Mouse (Mus musculus): ENCODE data around the gene Fam174b. TPM values are rescaled to one million over a fixed set of nuclear protein-coding genes. Genes with fewer than 3 reads are reported as not detected.

The Fam174b gene
- 28.4 and 28.6 TPM in 2 replicates for polyA plus RNA-seq (2015; fragmentation: Nextera tagmentation; extraction: Ambion mirVana)

DNA sequence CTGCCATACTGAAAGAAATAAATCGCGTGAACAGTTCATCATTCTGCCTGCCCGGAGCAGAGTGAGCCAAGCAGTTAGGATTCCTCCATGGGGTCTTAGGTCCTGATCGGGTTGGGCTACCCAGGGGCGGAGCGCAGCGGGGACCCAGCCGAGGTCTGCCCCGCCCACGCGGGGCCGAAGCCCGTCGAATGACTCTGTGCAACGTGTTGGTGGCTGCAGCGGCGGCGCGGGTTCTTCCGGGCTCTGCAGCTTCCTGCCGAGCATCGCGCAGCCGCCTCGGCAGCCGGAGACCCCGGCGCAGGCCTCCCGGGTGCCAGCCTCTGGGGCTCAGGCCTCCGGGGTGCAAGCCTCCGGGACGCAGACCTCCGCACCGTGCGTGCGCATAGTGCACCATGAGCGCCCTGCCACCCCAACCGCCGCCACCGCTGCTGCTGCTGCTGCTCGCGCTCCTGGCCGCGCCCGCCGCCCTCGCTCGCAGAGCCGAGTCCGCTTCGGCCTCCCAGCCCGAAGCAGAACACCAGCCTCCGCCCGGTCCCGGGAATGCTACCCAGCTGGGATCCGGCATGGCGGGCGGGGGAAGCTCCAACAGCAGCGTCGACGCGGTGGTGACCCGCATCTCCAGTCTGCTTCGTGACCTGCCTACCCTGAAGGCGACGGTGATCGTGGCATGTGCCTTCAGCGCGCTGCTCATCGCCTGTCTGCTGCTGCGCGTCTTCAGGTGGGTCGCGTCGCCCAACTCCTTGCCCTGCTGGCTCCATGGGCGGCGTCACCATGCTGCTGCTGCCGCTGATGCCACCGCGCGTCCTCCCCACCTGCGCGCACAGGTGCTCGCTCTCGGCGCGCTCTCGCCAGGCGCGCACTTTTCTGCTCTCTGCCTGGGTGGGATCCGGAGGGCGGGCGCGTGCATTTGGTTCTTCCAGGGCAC is at the start of gene Fam174b:
Gene Fam174b (plus strand): TSS at position 192 of the 925 bp plus-strand sequence.

Small RNA genes lying within 50 kb of the gene (microRNA-seq; reads per million reads assigned to microRNA genes)
- gene Mir7234, result not detected

Other genes starting within 250 kb of the Fam174b start
- 28.7 and 30.0 TPM in 2 replicates for gene Chd2, start 198.5 kb upstream of the Fam174b start, polyA plus RNA-seq (2015; fragmentation: Nextera tagmentation; extraction: Ambion mirVana)